Mouse (Mus musculus) kidney, adult 18-20 months (tissue): Measurements from ENCODE around the gene Naip5.
"Not testable (repeated sequence)": the region's sequence is repeated elsewhere in the genome, so short reads cannot be mapped to it uniquely, and the experiment has no call there.

Source experiments
- DNase-seq: peaks from one replicate; pipeline ENCODE4 v3.0.0; 2021

Gene Naip5

GRCm38 (mm10) chr13:100246223-100246622 is at the start of gene Naip5:
TSS of gene Naip5 (minus strand) at chr13:100246323.
- not testable (repeated sequence) for DNase-seq

- DNase-seq, result no peak
Observed at GRCm38 (mm10) chr13:100284611-100285010, 38.5 kb upstream of the Naip5 start.

- DNase-seq, result not testable (repeated sequence)
Observed at GRCm38 (mm10) chr13:100271474-100272132, 25.5 kb upstream of the Naip5 start.

GRCm38 (mm10) chr13:100256996-100257395 is 10.9 kb upstream of the Naip5 start:
- not testable (repeated sequence) for DNase-seq

GRCm38 (mm10) chr13:100255925-100256324 is 9.8 kb upstream of the Naip5 start:
- not testable (repeated sequence) for DNase-seq

- not testable (repeated sequence) for DNase-seq
Observed at GRCm38 (mm10) chr13:100251897-100252296, 5.8 kb upstream of the Naip5 start.

- DNase-seq, result not testable (repeated sequence)
Observed at GRCm38 (mm10) chr13:100246896-100247519, 885 bp upstream of the Naip5 start.

- DNase-seq, result no peak
Observed at GRCm38 (mm10) chr13:100243702-100244101, 2.4 kb downstream of the Naip5 start.

- not testable (repeated sequence) for DNase-seq
Observed at GRCm38 (mm10) chr13:100213683-100214082, 32.4 kb downstream of the Naip5 start.

- DNase-seq, result peak; percentile 25
Observed at GRCm38 (mm10) chr13:100210540-100210939, 35.6 kb downstream of the Naip5 start.

- no peak for DNase-seq
Observed at GRCm38 (mm10) chr13:100203319-100203718, 42.8 kb downstream of the Naip5 start.

- DNase-seq, result not testable (repeated sequence)
Observed at GRCm38 (mm10) chr13:100201659-100202333, 44.3 kb downstream of the Naip5 start, which contains the start of gene Naip2. TSS of gene Naip2 (minus strand) at chr13:100202092.

- no peak for DNase-seq
Observed at GRCm38 (mm10) chr13:100200778-100201177, 45.3 kb downstream of the Naip5 start.

- DNase-seq, result no peak
Observed at GRCm38 (mm10) chr13:100195421-100195820, 50.7 kb downstream of the Naip5 start.

- not testable (repeated sequence) for DNase-seq
Observed at GRCm38 (mm10) chr13:100183111-100183510, 63.0 kb downstream of the Naip5 start.

GRCm38 (mm10) chr13:100174360-100174759 is 71.8 kb downstream of the Naip5 start:
- DNase-seq, result not testable (repeated sequence)

- DNase-seq, result not testable (repeated sequence)
Observed at GRCm38 (mm10) chr13:100166378-100166777, 79.7 kb downstream of the Naip5 start.

- not testable (repeated sequence) for DNase-seq
Observed at GRCm38 (mm10) chr13:100162467-100162866, 83.7 kb downstream of the Naip5 start.
